Mouse (Mus musculus) gastrocnemius, postnatal 14 days (tissue): Measurements from ENCODE around the gene Ccdc169. TPM values are rescaled to one million over a fixed set of nuclear protein-coding genes. Genes with fewer than 3 reads are reported as not detected.
"Not testable (repeated sequence)": the region's sequence is repeated elsewhere in the genome, so short reads cannot be mapped to it uniquely, and the experiment has no call there.

Source experiments
- DNase-seq: peaks from one replicate; pipeline ENCODE4 v3.0.0; 2021; ENCODE audit warnings: mixed read lengths
- intact Hi-C: fragments of 180-260 bp; cut with DNase I; formaldehyde crosslinking; loops from one replicate; pipeline ENCODE4 v1.15.1; 2025; ENCODE audit warnings: low total_unique reads
- microRNA-seq, 2 experiments: library from miRNA; unstranded; fragments of <30 nt; microRNA quantifications; one replicate each; pipeline ENCODE4 v1.2.0; 2021
- total RNA-seq, 2 experiments: library from RNA; stranded (reverse); gene quantifications; 2 replicates each; pipeline ENCODE4 v1.2.3; 2021

The Ccdc169 gene
- total RNA-seq, 2 experiments from 2014 or later = not detected

- intact Hi-C loops = no loop called here
- DNase-seq = no peak
Measured at GRCm38 (mm10) chr3:55177271-55177670, 40.1 kb downstream of the Ccdc169 start.

DNA sequence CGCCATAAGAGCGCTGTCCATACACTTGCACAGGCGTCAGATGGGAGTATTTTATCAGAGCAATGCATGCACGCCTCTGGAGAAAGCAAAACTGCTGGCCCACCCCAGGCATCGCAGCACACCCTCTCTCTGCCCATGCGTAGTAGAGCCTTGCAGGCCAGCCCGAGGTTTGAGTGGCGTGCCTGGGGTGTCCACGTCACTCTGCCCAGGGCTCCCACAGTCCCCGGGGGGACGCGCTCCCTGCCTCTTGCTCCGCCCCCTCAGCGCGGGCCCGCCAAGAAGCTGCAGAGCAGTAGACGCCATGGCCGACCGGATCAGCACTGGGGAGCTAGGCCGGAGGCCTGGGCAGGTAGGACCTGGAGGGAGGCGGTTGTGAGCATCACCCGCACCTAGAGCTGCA is 44.6 kb downstream of the Ccdc169 start, which contains the start of gene Sohlh2:
Gene Sohlh2, plus strand, starts transcription at position 263 of the 400 bp plus-strand sequence.
- no peak for DNase-seq
- intact Hi-C loops = no loop called here

DNA sequence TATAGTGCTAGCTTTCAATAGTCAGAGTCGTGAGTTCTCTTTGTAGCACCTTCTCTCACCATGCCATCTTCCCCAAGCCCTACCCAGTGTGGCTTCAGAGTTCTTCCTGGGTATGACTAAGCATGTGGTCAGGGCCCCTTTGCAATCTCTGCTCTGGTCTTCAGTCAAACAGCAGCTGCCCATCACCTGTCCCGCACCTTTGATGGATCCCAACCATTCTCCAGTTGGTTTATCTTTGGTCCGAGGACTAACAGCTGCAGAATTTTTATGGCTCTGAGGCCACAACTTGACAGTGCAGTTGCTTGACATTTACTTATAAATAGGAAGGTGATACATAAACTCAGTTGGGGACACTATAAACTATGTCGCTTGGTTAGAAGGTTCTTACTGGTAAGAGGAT is 54.5 kb downstream of the Ccdc169 start:
- intact Hi-C loops = no loop called here
- DNase-seq = no peak

GRCm38 (mm10) chr3:55193351-55193750 is 56.2 kb downstream of the Ccdc169 start:
- DNase-seq = no peak
- intact Hi-C loops = no loop called here

DNA sequence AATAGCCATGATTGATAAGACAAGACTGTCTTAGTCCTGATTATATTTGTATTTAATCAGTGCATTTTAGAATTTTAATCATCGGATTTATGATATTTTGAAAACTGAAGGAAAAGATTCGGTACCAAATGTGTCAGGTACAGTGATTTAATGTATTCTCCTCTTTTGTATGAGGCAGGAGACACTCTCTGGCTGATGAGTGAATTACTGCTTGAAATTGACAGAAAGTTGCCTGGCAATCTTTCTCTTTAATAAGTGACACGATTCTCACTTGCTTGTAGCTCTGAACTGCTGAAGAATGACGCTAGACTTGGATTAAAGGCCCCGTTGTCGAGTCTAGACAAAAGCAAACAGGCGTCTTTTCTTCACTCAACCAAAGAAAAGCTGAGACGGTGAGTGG is 57.7 kb downstream of the Ccdc169 start:
- intact Hi-C loops = no loop called here
- no peak for DNase-seq

DNA sequence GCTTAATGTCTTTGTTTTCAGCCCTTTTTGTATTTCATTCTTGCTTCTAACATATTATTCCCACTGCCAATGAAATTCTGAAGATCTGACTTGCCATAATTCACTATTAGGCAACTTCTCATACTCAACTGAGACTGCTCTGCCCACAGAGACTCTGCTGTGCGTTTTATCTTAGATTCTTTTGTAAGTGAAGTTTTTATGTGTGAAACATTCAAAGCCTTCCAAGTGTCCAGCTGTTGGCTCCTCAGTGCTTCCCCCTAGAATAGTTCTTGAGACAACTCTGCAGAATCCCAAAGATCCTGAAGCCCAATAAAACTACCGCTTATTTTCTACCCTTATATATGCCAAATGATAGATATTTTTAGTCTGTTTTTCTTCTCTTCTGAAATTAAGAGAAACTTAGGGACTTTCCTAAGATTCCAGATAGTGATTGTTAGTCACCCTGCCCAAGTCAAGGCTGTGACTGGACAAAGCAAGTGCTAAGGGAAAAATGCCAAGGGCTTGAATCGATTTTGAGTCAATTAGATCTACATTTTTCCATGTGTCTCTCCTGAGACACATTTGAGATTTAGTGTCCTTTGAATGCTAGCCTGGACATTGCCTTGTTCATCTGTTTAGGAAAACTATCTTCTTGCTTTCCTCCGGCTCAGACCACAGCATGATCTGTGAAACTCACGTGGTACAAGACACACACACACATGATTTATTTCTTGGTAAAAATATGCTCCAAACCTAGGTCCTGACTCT is 58.6 kb downstream of the Ccdc169 start:
- DNase-seq = no peak
- intact Hi-C loops = no loop called here

- DNase-seq = no peak
- intact Hi-C loops = no loop called here
Measured at GRCm38 (mm10) chr3:55196328-55196710, 59.2 kb downstream of the Ccdc169 start.

DNA sequence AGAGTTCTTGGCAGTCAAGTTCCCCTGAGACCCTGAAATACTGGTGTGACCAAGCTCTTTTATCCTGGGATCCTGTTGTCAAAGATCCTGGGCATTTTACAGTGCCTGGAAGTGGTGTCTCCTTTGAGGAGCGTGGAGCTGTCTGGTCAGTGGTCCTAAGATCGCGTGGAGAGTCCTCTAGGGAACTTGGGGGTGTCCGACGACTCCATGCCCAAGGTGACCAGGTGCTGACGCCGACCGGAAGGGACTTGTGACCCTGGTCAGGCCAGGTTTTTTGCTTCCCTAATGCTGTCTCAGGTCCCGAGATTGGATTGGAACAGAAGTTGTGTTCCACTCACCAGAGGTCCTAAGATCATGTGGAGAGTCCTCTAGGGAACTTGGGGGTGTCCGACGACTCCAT is 66.5 kb downstream of the Ccdc169 start:
- intact Hi-C loops, DNase-seq: not testable (repeated sequence)

GRCm38 (mm10) chr3:55206413-55206812 is 69.3 kb downstream of the Ccdc169 start:
- intact Hi-C loops = loop anchor here (2.0 kb wide), 1 partner anchor 36 kb away; the partner anchor contains the start of gene Dclk1

DNA sequence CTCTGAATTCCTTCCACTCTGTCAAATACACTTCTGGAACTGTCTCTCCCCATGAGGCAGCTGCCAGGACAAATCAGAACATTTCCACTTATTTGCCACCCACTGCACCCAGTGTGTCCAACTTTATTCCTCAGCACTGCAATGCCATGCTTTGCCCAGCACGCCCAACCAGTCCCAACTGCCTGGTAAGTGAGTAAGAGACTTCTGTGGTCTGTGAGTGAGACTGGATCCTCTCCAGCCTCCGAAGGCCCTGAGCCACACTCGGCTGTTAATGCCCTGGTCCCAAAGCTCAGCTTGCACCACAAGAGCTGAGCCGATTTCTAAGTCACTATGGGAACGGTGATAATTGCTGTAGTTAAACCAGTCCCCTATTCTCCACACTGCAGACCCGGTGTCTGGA is 70.5 kb downstream of the Ccdc169 start:
- intact Hi-C loops = loop anchor here (2.0 kb wide), 1 partner anchor 35 kb away; the partner anchor contains the start of gene Dclk1
- DNase-seq = no peak

More at GRCm38 (mm10) chr3:55206413-55206812, 69.3 kb downstream of the Ccdc169 start:
- DNase-seq = no peak

- intact Hi-C loops = no loop called here
- no peak for DNase-seq
Measured at GRCm38 (mm10) chr3:55212254-55212653, 75.1 kb downstream of the Ccdc169 start.

DNA sequence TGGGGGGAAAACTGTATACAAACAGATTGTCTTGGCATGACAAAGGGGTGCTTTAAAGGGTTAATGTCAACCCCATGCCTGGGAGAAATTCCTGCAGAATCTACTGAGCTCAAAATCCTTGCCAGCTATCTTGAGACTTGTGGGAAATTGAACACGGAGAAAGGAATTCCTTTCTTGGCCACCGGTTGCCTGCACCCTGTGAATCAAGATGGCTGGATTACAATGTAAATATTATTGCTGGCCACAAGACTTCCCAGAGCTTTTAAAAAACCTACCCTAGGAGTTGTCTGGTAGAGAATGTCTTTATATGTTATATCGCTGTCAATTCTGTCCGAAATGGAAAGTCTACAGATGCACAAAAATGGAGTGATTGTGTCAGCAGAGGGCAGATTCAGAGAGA is 76.6 kb downstream of the Ccdc169 start:
- intact Hi-C loops = no loop called here
- DNase-seq = no peak

GRCm38 (mm10) chr3:55214413-55214812 is 77.3 kb downstream of the Ccdc169 start:
- no peak for DNase-seq
- intact Hi-C loops = no loop called here

GRCm38 (mm10) chr3:55222502-55222901 is 85.4 kb downstream of the Ccdc169 start:
- no peak for DNase-seq
- intact Hi-C loops = no loop called here

Small RNA genes within 50 kb of the gene (microRNA-seq; reads per million reads assigned to microRNA genes)
- 0 reads per million in 2 experiments for gene Gm22029

Other genes with a start within 250 kb of the Ccdc169 start
- not detected for gene Sertm1, start 221.5 kb upstream of the Ccdc169 start, total RNA-seq
- not detected for gene Ccna1, start 81.8 kb upstream of the Ccdc169 start, total RNA-seq
- 10 to 100 TPM; 28.4 to 30.5 TPM for gene Spg20, start 25.2 kb upstream of the Ccdc169 start, total RNA-seq
- gene Sohlh2, start 44.7 kb downstream of the Ccdc169 start, total RNA-seq = not detected
- 10 to 100 TPM in 1 of 2 experiments, 1 to 10 TPM in 1; 9.2 to 11.1 TPM for gene Dclk1, start 105.0 kb downstream of the Ccdc169 start, total RNA-seq